Mouse (Mus musculus) layer of hippocampus, adult 9-10 months (tissue): ENCODE results near the gene Asic1.
A peak's percentile ranks its signal among the peaks of the same experiment; 100 is the strongest.
"Not testable (repeated sequence)": the region's sequence is repeated elsewhere in the genome, so short reads cannot be mapped to it uniquely, and the experiment has no call there.

Experiments
- DNase-seq: peaks from one replicate; pipeline ENCODE4 v3.0.0; 2022; ENCODE audit warnings: low spot score

The Asic1 gene

DNA sequence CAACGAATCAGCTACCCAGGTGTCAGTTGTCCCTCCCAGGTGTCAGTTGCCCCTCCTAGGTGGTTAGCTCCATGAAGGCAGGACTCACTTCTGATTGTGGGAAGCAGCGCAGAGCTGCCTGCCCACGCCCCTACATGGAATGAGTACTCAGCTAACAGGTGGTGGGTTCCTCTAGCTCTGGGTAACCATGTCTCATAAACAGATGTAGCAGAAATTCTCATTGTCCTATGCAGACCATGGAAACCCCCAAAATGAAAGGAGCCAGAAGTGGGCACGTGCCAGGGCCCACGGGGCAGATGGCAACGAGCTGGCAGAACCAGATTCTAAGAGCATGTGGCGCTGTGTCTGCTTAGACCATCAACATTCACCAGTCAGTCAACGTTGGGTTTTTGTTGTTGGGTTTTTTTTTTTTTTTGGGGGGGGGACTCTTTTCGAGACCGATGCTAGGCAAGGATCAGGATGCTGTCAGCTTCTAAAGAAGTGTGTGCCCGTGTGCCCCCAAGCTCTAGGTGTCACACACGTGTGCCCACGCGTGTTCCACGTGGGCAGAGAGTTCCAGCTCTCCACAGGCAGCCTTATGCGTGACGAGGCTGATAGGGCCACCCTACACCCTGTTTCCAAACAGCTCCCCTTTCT lies 6.1 kb upstream of the Asic1 start:
- DNase-seq, result peak; percentile 33

DNA sequence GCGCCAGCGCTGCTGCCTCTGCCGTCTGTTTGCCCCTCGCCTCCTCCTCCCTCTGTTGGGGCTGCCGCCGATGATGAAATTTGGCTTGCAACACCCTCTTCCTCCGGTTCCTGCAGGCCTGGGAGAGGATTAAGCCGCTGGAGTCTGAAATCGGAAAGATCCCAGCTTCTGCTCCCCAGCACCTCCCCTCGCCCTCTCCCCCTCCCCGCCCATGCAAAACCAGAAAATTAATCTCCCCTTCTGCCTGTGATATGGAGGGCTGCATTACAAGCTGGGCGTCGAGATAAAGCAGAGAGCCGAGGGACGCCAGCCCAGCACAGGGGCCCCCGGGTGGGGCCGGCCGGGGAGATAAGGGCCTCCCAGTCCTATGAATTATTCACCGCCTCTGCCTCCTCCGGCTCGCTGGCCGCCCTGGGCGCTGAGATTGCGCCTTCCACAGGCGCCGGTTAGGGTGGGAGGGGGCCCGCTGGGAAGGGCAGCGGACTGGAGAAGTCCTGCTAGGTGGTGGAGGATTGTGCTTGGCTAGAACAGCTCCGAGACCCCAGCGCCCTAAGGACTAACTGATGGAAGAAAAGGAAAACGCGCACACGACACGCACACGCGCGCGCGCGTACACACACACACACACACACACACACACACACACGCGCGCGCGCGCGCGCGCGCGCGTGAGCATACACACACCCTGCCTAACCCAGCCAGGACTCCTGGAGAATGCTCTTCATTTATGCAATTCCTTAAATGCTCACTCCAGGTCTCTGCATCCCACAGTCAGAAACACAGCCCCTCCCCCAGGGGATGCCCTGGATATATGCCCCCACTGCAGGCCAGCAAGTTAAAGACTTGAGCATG lies 5.3 kb upstream of the Asic1 start:
- peak; percentile 49 for DNase-seq

DNA sequence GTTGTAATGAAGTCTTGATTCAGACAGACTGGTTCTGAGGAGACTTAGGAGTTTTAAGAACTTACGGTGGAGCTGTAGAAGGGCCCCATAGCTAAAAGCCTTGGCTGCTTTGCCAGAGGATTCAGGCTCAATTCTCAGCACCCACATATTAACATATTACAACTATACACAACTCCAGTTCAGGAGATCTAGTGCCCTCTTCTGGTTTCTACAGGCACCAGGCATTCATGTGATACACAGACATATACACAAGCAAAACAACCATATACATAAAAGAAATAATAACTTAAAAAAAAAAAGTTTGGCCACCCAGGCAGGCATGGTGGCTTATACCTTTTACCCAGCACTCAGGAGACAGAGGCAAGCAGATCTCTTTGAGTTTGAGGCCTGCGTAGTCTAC lies 2.6 kb upstream of the Asic1 start:
- no peak for DNase-seq

DNA sequence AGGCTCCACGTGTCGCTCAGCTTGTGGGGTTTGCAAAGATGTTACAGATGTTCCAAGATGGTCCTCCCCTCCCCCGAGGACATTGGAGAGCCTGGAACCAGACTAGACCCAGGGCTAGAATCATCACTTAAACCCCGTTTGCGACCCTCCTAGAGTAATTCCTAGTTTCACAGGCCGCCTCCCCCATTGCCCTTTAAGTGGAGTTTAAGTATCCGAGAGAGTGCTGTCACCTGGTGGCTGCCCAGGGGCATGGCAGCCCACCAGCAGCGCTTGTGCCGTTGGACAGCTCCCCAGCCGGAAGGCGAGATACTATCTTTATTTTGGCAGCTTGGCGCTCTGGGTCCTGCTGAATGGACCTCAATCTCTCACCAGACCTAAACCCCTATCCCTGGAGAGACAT lies 1.3 kb upstream of the Asic1 start:
- peak; percentile 61 for DNase-seq

DNA sequence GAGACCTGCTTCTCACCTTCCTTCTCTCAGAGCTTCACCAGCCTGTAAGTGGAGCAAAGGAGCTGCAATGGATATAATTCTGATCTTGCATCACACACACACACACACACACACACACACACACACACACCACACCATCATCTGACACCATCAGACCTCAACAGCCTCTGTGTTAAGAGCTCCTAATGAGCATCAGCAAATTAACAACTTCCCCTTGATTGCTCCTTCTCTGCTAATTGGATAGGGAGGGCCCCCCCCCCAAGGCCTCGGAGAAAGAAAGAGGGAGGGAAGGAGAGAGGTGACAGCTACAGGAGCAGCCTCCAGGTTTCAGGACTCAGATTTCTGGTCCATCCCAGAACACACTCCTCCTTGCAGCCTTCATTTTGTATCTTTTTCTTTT lies 776 bp upstream of the Asic1 start:
- no peak for DNase-seq

DNA sequence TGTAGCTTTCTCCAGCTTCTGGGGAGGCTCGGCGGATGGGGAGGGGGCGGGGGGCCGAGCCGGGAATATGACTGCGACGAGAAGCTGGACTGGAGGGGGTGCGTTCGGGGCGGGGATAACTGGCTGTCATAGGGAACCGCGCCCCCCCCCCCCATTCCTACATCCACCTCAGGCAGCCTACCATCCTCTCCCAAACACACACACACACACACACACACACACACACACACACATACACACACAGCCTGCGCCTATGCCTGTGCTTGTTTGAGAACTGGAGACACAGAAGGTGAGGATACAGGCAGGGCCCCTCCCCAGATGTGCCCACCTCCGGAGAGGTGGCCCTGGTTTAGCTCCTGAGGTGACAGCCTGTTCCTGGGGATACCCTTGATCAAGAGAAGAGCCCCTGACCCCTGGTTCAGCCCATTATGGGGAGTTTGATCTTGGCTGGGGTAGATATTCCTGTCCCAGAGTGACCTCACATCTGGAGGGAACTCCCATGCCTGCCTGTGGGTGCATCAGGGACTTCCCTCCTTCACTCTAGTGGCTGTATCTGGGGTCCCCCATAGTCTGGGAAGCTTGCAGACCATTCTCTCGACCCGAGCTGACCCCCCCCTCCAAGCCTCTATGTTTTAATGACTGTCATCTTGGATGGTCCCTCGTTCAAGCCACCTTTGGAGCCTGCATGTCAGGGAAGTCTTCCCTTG lies 949 bp downstream of the Asic1 start:
- DNase-seq, result no peak

DNA sequence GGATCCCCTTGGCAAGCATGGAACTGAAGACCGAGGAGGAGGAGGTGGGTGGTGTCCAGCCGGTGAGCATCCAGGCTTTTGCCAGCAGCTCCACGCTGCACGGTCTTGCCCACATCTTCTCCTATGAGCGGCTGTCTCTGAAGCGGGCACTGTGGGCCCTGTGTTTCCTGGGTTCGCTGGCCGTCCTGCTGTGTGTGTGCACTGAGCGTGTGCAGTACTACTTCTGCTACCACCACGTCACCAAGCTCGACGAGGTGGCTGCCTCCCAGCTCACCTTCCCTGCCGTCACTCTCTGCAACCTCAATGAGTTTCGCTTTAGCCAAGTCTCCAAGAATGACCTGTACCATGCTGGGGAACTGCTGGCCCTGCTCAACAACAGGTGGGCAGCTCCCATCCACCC lies 1.6 kb downstream of the Asic1 start:
- no peak for DNase-seq

DNA sequence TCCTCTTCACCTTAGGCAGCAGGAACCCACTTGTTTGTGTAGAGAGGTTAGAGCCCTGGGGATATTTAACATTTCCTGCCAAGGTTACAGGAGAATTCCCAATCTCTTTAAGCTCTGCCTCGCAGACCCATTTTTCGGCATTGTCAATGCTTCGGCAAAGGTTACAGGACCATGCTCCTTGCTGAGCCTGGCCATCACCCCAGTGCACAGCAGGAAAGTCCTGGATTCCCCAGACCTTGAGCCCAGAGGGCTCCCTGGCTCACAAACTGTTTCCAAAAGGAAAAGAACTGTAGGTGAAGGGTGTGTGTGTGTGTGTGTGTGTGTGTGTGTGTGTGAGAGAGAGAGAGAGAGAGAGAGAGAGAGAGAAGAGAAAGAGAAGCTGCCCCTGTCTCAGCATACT lies 4.7 kb downstream of the Asic1 start:
- no peak for DNase-seq

DNA sequence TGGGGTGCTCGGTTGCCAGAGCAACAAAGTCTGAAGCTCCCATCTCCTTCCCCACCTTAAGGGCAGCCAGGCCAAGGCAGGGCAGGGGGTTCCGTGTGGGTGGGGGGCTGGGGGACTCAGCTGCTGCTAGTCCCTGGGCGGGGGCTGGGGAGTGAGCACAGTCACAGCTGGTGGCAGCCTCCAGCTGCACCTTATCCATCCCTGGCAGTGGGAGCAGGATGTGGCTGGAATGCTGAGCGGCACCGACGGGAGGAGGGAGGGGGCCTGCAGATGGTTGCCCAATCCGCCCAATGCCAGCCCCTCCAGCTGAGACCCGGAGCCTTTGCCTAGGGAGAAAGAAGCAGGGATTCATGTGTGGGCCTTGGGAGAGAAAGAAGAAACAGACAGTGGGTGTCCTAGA lies 6.9 kb downstream of the Asic1 start:
- DNase-seq, result no peak

DNA sequence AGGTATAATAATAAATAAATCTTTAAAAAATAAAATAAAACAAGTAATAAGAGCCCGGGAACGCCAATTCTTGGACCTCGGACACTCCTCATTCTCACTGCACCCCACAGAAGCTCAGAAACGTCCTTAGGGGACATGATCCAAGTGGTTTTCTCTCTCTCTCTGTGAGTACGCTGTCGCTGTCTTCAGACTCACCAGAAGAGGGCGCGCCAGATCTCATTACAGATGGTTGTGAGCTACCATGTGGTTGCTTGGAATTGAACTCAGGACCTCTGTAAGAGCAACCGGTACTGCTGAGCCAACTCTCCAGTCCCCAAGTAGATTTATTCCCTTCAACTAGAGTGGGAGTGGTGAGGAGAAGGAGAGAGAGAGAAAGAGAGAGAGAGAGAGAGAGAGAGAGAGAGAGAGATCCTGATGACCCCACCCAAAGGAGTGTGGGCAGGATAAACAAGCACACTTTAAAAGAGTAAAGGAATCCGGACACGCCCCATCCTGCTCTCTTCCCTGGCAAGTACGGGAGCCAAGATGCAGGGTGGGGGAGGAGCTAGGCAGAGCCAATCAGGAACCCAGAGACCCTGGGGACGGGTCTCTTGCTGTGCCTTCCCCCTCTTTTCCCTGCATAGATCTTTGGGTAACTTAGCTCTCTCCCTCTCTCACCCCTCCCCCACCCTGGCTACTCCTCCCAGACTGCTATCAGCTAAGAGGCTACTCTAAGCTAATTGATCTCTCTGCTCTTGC lies 8.1 kb downstream of the Asic1 start:
- DNase-seq, result no peak

DNA sequence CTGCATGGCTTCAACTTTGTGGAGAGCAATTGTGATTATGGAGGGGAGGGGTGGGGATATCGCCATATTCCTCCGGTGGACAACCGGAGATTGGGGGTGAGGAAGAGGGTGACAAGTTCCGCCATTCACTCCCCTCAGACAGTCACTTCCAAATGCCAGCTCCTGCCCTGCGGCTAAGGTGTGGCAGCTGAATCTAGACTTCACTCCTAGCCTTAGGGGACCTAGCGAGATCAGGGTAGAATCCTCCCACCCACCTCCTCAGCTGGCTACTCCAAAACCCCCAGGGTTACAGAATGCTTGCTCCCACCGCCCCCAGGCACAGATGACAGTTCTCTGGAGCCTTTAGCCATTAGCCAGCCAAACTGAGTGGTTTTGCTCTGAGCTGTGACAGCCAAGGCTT lies 8.8 kb downstream of the Asic1 start:
- no peak for DNase-seq

DNA sequence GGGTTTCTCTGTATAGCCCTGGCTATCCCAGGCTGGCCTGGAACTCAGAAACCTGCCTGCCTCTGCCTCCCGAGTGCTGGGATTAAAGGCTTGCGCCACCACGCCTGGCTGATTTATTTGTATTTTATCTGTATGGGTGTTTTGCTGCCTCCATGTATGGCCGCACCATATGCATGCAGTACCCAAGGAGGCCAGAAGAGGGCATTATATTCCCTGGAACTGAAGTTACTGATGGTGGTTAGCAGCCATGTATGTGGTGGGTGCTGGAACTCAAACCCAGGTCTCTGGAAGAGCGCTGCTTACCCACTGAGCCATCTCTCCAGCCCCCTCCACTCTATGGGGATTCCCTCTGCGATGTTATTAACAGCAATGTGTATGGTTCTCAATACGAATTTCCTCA lies 12.7 kb downstream of the Asic1 start:
- DNase-seq, result no peak

DNA sequence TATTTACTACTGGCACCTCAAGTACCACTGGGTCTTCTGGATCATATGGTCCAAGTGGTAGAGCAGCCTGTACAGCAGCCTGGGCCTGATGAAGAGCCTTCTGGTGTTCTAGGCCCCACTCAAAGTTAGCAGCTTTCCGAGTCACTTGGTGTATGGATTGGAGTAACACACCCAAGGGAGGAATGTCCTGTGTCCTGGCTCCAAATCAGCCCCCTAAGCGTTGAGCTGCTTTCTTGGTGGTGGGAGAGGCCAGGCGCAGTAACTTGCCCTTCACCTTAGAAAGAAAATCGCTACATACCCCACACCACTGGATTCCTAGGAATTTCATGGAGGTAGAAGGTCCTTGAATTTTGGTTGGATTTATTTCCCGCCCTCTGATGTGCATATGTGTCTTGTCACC lies 14.0 kb downstream of the Asic1 start:
- no peak for DNase-seq

DNA sequence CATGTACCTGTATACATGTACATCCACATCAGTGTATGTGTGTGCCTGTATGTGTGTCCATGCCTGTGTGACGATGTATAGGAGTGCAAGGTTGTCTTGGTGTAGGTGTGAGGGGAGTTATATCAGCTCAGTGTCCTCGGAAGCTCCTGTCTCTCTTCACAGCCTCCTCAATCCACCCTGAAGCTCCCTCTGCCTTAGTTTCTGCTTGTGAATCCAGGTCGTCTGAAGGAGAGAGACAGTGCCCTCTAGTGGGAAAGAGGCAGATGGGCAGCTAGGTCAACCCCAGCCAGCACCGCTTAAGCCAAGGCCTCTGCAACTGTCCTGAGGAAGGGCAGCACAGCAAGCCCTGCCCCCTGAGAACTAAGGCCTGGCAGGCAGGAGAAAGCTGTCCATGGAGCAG lies 18.5 kb downstream of the Asic1 start:
- DNase-seq, result no peak

DNA sequence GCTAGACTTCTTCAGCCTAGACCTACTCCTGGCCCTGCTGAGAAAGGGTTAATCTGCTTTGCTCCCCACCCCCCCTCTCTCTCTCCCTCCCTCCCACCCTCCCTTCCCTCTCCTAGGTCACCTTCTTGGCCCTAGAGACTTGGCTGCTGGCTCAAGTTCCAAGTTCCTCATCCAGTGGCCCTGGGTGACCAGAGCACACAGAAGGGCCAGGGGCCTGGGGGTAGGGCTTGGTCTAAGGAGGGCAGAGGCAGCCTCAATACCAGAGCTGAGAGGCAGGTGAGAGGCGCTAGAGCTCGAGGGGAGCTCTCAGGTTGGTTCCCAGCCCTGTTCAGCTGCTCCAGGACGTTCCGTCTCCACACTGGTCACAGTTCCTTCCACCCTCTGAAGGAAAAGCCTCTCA lies 20.8 kb downstream of the Asic1 start:
- DNase-seq, result no peak

DNA sequence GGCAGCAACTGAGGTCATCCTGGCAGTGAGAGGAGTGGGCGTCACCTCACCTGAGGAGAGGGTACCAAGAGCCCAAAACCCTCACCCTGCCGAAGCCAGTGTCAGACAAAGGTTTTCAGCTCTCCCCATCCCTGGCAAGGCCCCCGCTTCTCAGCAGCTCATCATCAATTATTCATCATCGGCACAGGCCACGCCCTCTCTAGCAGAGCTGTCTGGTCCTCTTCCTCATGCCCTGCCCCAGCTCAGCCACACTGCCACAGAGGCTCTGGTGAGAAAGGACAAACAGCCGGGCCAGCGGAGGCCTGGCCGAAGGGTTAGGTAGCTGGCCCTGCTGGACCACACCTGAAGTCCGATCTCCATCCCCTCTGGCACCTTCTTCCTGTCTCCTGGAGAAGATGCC lies 21.8 kb downstream of the Asic1 start:
- DNase-seq, result no peak

DNA sequence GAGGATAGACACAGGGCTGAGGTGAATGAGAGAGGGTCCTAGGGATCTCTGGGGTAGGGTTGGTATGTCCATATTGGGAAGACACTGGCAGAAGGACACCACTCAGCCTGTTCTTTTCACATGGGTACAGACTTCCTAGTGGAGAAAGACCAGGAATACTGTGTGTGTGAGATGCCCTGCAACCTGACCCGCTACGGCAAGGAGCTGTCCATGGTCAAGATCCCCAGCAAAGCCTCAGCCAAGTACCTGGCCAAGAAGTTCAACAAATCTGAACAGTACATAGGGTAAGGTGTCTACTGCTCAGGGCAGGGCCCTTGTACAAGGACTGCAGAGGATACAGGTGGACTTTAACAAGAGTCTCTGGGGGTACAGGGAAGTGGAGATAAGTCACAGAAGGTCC lies 27.1 kb downstream of the Asic1 start:
- no peak for DNase-seq

DNA sequence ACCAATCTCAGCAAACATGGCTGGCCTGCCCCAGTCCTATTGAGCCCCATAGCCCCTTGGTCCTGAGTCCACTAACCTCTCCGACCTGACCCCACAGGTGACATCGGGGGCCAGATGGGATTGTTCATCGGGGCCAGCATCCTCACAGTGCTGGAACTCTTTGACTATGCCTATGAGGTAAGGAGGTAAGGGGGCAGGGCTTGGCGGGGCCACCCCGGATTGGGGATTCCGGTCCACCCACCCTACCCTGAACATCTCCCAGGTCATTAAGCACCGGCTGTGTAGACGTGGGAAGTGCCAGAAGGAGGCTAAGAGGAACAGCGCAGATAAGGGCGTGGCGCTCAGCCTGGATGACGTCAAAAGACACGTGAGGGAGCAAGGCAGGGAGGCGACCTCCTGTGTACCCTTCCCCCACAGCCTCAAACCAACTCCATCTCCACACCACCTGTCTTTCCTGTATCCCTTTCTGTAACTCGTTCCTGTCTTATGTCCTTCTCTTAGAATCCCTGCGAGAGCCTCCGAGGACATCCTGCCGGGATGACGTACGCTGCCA lies 28.4 kb downstream of the Asic1 start:
- no peak for DNase-seq

DNA sequence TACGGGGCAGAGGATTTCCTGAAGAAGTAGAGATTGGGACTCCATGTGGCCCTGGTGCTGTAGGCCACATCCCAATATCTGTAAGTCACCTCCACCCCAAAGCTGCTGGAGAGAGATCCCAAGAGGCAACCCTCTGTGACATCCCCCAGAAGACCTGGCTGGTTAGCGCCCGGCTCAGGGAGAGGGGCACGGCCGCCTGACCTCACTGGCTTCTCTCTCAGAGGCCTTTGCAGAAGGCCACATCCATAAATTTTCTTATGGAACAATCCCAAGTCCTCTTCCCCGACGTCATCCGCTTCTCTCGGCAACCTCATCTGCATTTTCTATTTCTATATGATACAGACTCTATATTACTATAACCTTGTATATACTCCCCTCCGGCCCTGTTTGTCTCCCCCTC lies 29.5 kb downstream of the Asic1 start:
- DNase-seq, result no peak

DNA sequence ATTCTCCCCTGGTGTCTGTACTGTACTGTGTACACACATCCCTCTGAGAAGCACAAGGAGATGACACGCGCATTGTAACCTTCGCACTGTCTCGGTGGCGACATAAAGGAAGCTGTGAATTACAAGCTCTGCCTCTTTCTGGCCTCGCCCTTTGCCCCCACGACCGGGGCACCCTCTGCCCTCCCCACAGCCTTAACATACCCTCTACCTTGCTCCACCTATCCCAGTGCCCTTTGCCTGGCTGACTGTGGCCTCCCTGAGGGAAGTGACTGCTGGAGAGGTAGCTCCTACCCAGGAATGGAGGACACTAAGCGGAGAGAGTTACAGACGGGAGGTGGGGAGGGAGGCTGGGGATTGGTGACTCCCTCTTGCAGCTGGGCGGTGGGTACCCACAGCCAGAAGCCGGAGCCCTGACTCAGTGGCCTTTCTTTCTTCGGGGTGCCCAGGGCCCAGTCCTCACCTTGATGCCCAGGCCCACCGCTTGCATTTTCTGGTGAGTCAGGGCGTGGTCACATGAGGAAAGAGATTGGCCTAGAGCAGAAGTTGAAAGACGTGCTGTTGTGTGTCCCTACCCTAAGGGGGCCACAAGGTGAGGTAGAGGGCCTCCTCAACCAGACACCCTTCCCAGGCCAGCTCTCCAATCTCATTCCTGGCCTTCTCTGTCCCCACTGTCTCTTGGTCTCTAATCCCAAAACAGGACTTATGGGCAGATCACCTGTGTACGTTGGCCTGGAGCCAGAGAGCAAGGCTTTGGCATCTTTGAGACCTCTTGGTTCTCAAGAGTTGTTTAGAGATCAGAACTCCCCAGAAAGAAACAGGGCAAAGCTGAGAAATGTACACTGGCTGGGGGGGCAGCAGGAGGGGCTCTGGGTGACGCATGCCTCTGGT lies 30.3 kb downstream of the Asic1 start:
- no peak for DNase-seq

DNA sequence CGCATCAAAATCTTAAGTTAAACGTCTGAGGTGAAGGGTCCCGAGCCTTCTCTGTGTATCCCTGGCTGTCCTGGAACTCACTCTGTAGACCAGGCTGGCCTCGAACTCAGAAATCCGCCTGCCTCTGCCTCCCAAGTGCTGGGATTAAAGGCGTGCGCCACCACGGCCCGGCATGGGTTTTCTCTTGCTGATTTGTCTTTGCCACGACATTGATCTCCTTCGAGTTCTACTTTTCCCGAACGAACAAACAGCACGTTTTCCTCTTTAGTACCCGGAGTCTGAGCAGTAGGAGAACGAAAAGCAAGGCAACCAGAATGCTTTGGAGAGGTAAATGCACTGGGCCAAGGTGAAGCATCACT lies 31.5 kb downstream of the Asic1 start:
- not testable (repeated sequence) for DNase-seq
